Mouse (Mus musculus): ENCODE results near the gene Tenm2.

DNA sequence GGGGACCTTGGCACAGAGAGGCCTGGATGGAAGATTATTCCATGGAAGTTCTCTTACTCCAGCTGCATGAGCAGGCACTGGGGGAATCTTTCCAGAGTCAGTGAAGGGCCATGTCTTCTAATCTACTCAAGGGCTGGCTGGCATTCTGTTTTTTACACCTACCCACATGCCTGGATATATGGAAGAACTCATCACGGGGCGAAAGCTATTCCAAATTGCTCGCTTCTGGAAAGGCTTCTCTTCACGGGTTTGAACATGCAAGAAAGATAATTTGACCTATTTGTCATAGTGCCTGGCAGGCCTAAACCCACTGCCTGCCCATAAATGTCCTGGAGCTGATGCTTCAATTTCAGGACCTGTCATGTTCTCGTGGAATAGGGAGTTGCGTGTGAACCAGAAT, 965.8 kb downstream of the Tenm2 start:
- TF ChIP-seq ZMIZ1 (IDR thresholded peaks at IDR 0.05; ENCODE audit: low read depth, low read length) (no peak), CTCF (conservative IDR thresholded peaks at IDR 0.05 in 1 of 2, IDR thresholded peaks at IDR 0.05 in 1 of 2; ENCODE audit: low read depth in 2 of 2, low read length in 2 of 2) (no peak), ZC3H11A (IDR thresholded peaks at IDR 0.05; ENCODE audit: low read depth, low read length) (no peak), MAX (IDR thresholded peaks at IDR 0.05; ENCODE audit: low read length) (no peak), EP300 (IDR thresholded peaks at IDR 0.05; ENCODE audit: low read length) (no peak), POLR2A (IDR thresholded peaks at IDR 0.05; ENCODE audit: low read depth, low read length) (no peak), ETS1 (conservative IDR thresholded peaks at IDR 0.05; ENCODE audit: low read depth, low read length) (no peak), UBTF (IDR thresholded peaks at IDR 0.05; ENCODE audit: low read depth, low read length) (no peak), USF1 (IDR thresholded peaks at IDR 0.05; ENCODE audit: low read depth, low read length) (no peak)
